Mouse (Mus musculus) midbrain, embryonic 13.5 days (tissue): ENCODE results near the gene Rabl2. TPM values are rescaled to one million over a fixed set of nuclear protein-coding genes. Genes with fewer than 3 reads are reported as not detected.

Experiments used
- ATAC-seq: fragments of 200-750 bp; cut with Nextera tagmentation; 2 replicates; pipeline ENCODE4 v1.8.0; 2017; ENCODE audit warnings: mild to moderate bottlenecking, moderate TSS enrichment, moderate library complexity
- H3K27ac ChIP-seq: fragments of 300-500 bp; sonication (generic); 2 replicates; pipeline ENCODE4 v1.5.1; 2015; ENCODE audit warnings: inconsistent platforms, mild to moderate bottlenecking, moderate library complexity
- H3K27me3 ChIP-seq: fragments of 300-500 bp; sonication (generic); 2 replicates; pipeline ENCODE4 v1.6.1; 2015; ENCODE audit warnings: mild to moderate bottlenecking, inconsistent platforms
- H3K36me3 ChIP-seq: fragments of 300-500 bp; sonication (generic); 2 replicates; pipeline ENCODE4 v1.6.1; 2015; ENCODE audit warnings: mild to moderate bottlenecking, inconsistent platforms
- H3K4me1 ChIP-seq: fragments of 300-500 bp; sonication (generic); replicated peaks from 2 replicates; pipeline ENCODE4 v1.6.1; 2015; ENCODE audit warnings: inconsistent platforms
- H3K4me2 ChIP-seq: fragments of 300-500 bp; sonication (generic); replicated peaks from 2 replicates; pipeline ENCODE4 v1.6.1; 2015; ENCODE audit warnings: moderate library complexity, mild to moderate bottlenecking, inconsistent platforms
- H3K4me3 ChIP-seq: fragments of 300-500 bp; sonication (generic); replicated peaks from 2 replicates; pipeline ENCODE4 v1.5.1; 2015; ENCODE audit warnings: mild to moderate bottlenecking, inconsistent platforms
- H3K9ac ChIP-seq: fragments of 300-500 bp; sonication (generic); replicated peaks from 2 replicates; pipeline ENCODE4 v1.6.1; 2015; ENCODE audit warnings: mild to moderate bottlenecking, inconsistent platforms
- H3K9me3 ChIP-seq: fragments of 300-500 bp; sonication (generic); 2 replicates; pipeline ENCODE4 v1.6.1; 2016; ENCODE audit warnings: mild to moderate bottlenecking, inconsistent platforms
- WGBS: fragments of 180-500 bp; shearing (Covaris S2); methylation state at CpG from one replicate; pipeline ENCODE4 v1.1.7; 2015; 5-methylcytosine and 5-hydroxymethylcytosine counted together
- polyA plus RNA-seq: library from polyadenylated mRNA; unstranded; fragments of >200 nt; fragmentation: Nextera tagmentation; extraction: Ambion mirVana; gene quantifications from 2 replicates; pipeline ENCODE4 v1.2.1, GENCODE M21; 2015

Gene Rabl2
- 70.8 and 80.3 TPM in 2 replicates for polyA plus RNA-seq

DNA sequence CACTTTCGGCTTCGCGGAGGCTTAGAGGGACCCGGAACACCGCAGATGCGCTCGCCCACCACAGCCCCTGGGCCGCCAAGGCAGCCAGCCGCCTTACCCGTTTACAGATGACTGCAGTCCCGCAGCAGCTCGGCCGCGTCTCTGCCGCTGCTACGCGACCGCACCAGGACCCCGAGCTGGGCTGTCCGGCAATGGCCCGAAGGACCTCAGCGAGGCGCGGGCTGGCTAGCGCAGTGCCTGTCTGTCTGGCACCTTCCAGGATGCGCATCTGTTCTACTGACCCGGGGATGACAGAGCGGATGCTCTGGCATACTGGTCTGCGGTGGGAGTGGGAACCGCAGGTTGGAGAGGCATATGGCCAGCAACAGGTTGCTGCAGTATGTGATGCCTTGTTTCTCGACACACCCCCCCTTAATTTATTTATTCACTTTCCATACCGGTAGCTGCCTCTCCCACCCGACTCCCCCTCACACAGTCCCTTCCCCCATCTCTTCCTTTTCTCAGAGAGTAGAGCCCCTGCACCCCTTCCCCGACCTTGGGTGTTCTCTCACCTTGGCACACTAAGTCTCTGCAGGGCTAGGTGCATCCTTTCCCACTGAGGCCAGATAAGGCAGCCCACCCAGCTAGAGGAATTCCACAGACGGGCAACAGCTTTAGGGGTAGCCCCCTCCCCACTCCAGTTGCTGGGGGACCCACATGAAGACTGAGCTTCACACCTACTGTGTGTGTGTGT is at the start of gene Rabl2:
Gene Rabl2, minus strand, starts transcription at position 201 of the 733 bp plus-strand sequence.
- Histone ChIP-seq H3K9ac (peak within 1 kb of the TSS; percentile 81), H3K4me2 (peak within 1 kb of the TSS; percentile 76), H3K4me3 (peak within 1 kb of the TSS; percentile 73), H3K9me3 (no peaks in the 10 kb centered on the region), H3K27me3 (no peaks in the 10 kb centered on the region), H3K4me1 (peaks cover 19% of the 10 kb centered on the region), H3K36me3 (peaks cover 14% of the 10 kb centered on the region), H3K27ac (peak within 1 kb of the TSS; percentile 81)
- peak; percentile 98 for ATAC-seq
- 2% methylated on average over 35 of the region's 35 CpGs for WGBS

DNA sequence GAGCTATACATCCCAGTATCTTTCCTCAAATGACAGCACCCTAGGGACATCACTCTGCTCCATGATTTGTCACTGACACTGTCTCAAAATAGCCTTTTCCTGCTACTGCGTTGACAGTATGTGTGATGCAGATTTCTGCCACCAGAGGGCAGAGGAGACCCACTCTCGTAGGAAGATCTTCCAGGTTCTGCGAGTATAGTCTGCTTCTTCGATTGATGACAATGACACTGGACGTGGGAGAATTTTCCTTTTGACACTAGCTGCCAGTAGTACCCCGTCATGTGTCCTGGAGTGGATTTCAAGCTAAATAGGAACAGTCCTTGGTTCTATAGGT is 31.9 kb upstream of the Rabl2 start:
- Histone ChIP-seq H3K9ac (no peak overlapping the region), H3K9me3 (no peaks in the 10 kb centered on the region; the same call in 1 of the 2 replicates), H3K27me3 (no peaks in the 10 kb centered on the region), H3K4me3 (no peak overlapping the region), H3K36me3 (no peaks in the 10 kb centered on the region), H3K4me1 (no peaks in the 10 kb centered on the region), H3K4me2 (no peak overlapping the region), H3K27ac (no peak overlapping the region)
- 10% methylated on average over 6 of the region's 6 CpGs for WGBS
- peak; percentile 76 for ATAC-seq

DNA sequence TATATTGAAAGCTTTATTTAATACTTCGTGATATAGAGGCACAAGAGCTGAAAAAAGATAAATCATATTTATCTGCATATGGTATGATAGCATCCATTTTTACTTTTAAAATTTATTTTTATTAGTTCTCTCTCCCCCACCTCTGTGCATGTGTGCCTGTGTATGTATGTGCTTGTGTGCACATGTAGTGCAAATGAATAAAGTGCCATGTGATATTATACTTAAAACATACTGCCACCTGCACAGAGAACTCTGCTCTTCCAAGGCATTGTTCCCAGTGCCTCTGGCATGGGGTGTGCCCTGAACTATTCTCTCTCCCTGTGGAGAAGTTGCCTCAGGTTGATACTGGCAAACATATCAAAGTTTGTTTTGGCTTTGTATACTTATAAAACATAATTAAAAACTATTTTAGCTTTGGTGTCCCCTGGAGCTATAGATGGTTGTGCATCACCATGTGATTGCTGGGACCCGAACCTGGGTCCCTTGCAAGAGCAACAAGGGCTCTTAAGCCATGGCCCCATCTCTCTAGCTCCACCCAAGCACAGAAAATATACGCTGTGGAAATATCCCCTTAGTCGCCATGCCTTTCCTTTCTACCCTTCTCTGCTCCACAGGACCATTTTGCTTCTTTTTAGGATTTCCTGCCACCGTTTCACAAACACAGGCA is 31.4 kb upstream of the Rabl2 start:
- Histone ChIP-seq H3K27ac (no peak overlapping the region), H3K36me3 (no peaks in the 10 kb centered on the region), H3K27me3 (no peaks in the 10 kb centered on the region), H3K9ac (no peak overlapping the region), H3K9me3 (no peaks in the 10 kb centered on the region; the same call in 1 of the 2 replicates), H3K4me1 (no peaks in the 10 kb centered on the region), H3K4me2 (no peak overlapping the region), H3K4me3 (no peak overlapping the region)
- 64% methylated on average over 5 of the region's 5 CpGs for WGBS
- ATAC-seq, result peak; percentile 58

DNA sequence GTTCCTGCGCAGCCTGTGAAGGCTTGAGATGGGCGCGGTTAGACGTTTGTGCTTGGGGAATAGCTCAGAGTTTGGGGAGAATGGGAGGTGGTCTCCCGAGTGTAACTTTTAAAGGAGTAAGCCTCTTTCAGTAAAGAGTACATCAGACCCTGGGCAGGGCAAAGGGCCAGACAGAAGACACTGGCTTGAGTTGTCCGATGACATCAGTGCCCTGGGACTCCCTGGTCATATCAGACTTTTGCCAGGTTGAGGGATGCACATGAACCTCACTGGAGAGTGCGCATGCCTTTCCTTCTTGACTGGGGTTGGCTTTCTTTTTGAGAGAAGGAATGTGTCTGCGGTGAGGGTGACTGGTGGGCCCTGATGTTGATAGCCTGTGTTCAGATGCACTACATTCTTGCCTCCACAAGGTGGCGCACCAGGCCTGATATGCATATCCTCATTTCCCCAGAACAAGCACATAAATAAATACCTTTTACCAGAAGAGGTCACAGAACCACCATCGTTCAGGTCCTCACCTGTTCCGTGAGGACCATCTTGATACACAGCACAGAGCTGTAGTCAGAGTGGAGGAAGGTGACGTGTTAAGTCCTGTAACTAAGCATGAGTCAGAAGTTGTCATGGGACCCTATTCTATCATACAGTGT is 30.7 kb upstream of the Rabl2 start:
- Histone ChIP-seq H3K4me1 (no peaks in the 10 kb centered on the region), H3K36me3 (no peaks in the 10 kb centered on the region), H3K27ac (no peak overlapping the region), H3K27me3 (no peaks in the 10 kb centered on the region), H3K4me3 (no peak overlapping the region), H3K9ac (no peak overlapping the region), H3K9me3 (no peaks in the 10 kb centered on the region; the same call in 1 of the 2 replicates), H3K4me2 (no peak overlapping the region)
- WGBS, result 75% methylated on average over 12 of the region's 12 CpGs
- peak; percentile 80 for ATAC-seq

DNA sequence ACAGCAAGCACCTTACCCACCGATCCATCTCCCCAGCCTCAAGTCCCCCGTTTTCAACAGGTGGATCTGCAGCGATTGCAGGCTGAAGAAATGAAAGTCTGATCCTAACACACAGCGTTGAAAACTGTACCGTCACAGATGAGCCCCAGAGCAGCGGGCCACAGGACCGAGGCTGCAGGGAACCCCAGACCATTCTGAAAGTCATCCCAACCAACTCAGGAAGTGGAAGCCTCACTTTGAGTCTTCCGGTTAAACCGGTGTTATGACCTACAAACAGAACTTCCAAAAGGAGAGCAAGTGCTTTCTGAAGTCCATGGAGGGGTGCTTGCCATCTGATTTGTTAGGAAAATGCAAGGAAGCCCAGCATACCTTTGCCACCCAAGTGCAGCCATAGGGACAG is 16.2 kb upstream of the Rabl2 start:
- no peaks in the 10 kb centered on the region for H3K4me1 ChIP-seq
- H3K4me3 ChIP-seq, result no peak overlapping the region
- H3K4me2 ChIP-seq, result no peak overlapping the region
- H3K36me3 ChIP-seq, result no peaks in the 10 kb centered on the region
- no peaks in the 10 kb centered on the region for H3K9me3 ChIP-seq
- ATAC-seq, result no peak
- H3K27me3 ChIP-seq, result no peaks in the 10 kb centered on the region
- WGBS, result 89% methylated on average over 9 of the region's 9 CpGs
- no peak overlapping the region for H3K9ac ChIP-seq
- no peak overlapping the region for H3K27ac ChIP-seq

DNA sequence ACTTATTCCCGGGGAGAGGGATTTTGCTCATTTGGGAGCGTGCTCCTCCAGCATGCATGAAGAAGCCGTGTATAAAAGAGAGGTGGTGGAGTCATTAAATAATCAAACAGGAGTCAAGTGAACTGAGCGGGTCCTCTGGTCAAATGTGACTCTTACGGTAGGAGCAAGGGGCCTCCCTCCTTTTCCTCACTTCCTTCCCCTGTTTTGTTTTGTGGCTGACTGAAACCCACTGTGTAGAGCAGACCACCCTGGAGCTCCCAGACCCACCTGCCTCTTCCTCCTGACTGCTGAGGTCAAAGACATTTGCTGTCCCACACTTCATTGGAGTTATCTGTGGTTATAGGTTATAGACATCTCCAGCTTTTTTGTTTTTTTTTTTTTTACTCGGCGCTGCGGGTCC is 15.8 kb upstream of the Rabl2 start:
- WGBS, result 91% methylated on average over 8 of the region's 8 CpGs
- ATAC-seq, result no peak

DNA sequence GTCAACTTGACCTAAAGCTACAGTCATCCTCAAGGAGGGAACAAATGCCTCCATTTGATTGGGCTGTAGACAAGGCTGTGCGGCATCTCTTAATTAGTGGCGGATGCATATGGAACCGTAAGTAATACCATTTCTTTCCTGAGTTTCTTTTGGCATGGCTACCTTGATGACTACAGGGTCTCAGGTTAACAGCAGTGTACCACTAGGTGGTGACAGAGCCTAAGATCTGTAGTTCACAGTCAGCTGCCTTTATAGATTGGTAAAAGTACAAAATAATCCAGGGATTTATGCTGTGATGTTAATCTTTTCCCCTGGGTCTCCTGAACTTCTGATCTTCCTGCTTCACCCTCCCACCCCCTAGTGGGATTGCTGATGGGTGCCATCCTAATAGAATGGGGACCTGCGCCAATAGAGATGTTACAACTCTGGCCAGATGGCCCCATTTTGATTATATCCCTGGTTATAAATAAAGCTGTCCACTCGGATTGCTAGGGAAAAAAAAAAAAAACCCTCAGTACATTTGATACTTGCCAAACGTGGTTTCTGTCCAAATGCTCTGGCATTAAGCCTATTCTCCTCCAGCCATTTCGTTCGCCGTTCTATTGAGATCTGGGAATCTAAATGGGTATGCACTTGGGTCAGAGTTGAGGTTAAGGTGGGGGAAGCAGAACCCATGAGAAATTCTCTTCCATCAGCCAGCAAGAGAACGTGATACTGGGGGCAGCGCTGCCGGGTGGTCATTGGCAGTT is 14.3 kb upstream of the Rabl2 start:
- no peak for ATAC-seq
- H3K9ac ChIP-seq, result no peak overlapping the region
- no peak overlapping the region for H3K4me3 ChIP-seq
- 82% methylated on average over 12 of the region's 12 CpGs for WGBS
- H3K4me2 ChIP-seq, result no peak overlapping the region
- H3K27ac ChIP-seq, result no peak overlapping the region
- H3K9me3 ChIP-seq, result no peaks in the 10 kb centered on the region
- no peaks in the 10 kb centered on the region for H3K27me3 ChIP-seq
- H3K4me1 ChIP-seq, result no peaks in the 10 kb centered on the region
- H3K36me3 ChIP-seq, result no peaks in the 10 kb centered on the region

More for the DNA sequence above, 15.8 kb upstream of the Rabl2 start:
- Histone ChIP-seq H3K9ac (no peak overlapping the region), H3K4me3 (no peak overlapping the region), H3K9me3 (no peaks in the 10 kb centered on the region), H3K36me3 (no peaks in the 10 kb centered on the region), H3K27me3 (no peaks in the 10 kb centered on the region), H3K27ac (no peak overlapping the region), H3K4me1 (no peaks in the 10 kb centered on the region), H3K4me2 (no peak overlapping the region)

DNA sequence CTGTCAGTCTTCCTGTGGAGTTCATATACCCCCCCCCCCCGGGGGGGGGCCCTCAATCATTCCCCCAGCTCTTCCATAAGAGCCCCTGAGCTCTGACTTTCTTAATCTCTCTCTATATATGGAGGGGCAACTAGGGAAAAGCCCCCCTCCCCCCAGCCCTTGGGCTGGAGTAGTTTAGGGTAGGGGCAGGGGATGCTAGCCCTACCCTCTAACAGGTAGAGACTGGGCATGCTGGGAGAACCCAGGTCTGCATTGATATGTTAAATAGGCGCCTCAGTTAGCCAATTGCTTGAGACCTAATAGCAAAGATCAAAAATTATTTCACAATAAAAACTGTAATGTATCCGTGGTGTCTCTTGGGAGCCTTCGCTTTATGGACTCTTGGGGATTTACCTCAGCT is 825 bp upstream of the Rabl2 start:
- WGBS, result 41% methylated on average over 4 of the region's 4 CpGs

DNA sequence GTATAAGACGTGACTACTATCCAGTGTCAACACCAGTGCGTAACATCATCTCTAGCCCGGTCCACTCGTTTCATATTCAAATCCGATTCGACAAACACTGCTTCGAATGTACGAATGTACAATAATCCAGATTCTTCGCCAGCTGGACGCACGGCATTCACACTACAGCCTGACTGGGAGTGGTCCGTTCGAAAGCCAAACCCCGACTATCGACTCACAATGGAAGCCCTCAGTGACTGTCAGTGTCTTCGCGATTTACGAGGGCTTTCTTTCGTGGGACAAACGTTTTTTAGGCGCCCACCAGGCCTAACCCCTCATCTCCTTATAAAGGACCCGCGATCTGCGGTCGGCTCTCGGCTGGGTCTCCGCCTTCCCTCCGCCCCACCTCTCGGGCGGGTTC is 406 bp downstream of the Rabl2 start:
- Histone ChIP-seq H3K9ac (peak overlapping the region; percentile 81), H3K36me3 (peaks cover 20% of the 10 kb centered on the region), H3K9me3 (no peaks in the 10 kb centered on the region), H3K4me1 (peaks cover 19% of the 10 kb centered on the region), H3K4me3 (peak overlapping the region; percentile 73), H3K27me3 (no peaks in the 10 kb centered on the region), H3K27ac (peak overlapping the region; percentile 81), H3K4me2 (peak overlapping the region; percentile 76)
- ATAC-seq, result no peak; the same call in 1 of the 2 replicates
- under 1% methylated on average over 30 of the region's 30 CpGs for WGBS

More for the DNA sequence above, 825 bp upstream of the Rabl2 start:
- ATAC-seq, result peak; percentile 32
- 0 out of 2 replicates have a peak overlapping the region, but pooled peaks have one; percentile 81 for H3K27ac ChIP-seq
- no peaks in the 10 kb centered on the region for H3K9me3 ChIP-seq
- no peaks in the 10 kb centered on the region for H3K27me3 ChIP-seq
- peak overlapping the region; percentile 76 for H3K4me2 ChIP-seq
- peak overlapping the region; percentile 73 for H3K4me3 ChIP-seq
- H3K4me1 ChIP-seq, result peaks cover 19% of the 10 kb centered on the region
- H3K36me3 ChIP-seq, result peaks cover 8% of the 10 kb centered on the region
- H3K9ac ChIP-seq, result peak overlapping the region; percentile 81

DNA sequence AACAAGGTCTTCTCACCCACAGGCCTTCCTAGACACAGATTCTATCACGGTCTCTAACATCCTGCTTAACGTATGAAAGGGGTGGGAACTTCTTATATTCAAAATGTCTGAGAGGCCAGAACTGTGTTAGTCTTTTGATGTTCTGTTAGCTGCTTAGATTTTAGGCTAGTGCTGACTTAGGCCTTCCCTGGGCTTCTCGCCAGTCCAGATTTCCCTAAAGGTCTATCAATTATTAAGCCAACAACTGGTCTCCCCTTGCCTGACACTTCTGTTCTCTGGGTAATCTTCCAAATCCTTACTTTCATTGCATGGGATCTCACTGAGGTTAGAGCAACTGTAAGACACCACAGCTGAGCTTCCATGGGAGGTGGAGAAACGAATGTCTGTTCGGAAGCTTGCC is 2.6 kb downstream of the Rabl2 start:
- no peak overlapping the region for H3K9ac ChIP-seq
- peaks cover 19% of the 10 kb centered on the region for H3K4me1 ChIP-seq
- H3K4me3 ChIP-seq, result no peak overlapping the region
- peaks cover 33% of the 10 kb centered on the region for H3K36me3 ChIP-seq
- no peak overlapping the region for H3K4me2 ChIP-seq
- no peaks in the 10 kb centered on the region for H3K27me3 ChIP-seq
- no peak for ATAC-seq
- WGBS, result 88% methylated on average over 5 of the region's 5 CpGs
- no peak overlapping the region for H3K27ac ChIP-seq
- H3K9me3 ChIP-seq, result no peaks in the 10 kb centered on the region

DNA sequence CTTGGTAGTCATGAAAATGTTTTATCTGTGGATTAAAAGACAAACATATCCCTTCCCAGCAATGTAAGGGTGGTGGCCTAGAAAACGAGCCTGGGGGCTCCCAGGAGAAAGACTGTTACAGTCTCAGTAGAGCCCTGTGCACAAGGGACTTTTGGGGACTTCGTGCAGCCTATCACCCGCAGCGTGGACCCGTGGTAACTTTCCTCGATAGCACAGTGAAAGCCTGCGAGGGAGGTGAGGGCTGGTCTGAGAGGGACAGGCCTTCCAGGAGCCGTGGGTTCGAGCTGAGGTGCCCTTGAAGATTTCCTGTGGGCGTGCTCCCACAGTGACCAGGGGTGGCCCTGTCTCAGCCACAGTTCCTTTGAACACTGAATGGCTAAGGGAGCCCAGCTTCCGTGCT is 6.1 kb downstream of the Rabl2 start:
- peaks cover 55% of the 10 kb centered on the region for H3K36me3 ChIP-seq
- WGBS, result 91% methylated on average over 11 of the region's 11 CpGs

More for the DNA sequence above, 6.1 kb downstream of the Rabl2 start:
- Histone ChIP-seq H3K27ac (no peak overlapping the region), H3K9me3 (no peaks in the 10 kb centered on the region), H3K4me2 (no peak overlapping the region), H3K4me3 (no peak overlapping the region), H3K9ac (no peak overlapping the region), H3K4me1 (peaks cover 7% of the 10 kb centered on the region), H3K27me3 (no peaks in the 10 kb centered on the region)
- ATAC-seq, result no peak
